Mouse (Mus musculus) bone marrow macrophage, adult 2 months (primary cell): Measurements from ENCODE around the gene Gng7. TPM values are rescaled to one million over a fixed set of nuclear protein-coding genes. Genes with fewer than 3 reads are reported as not detected.

Experiments
- H3K27ac ChIP-seq: 2 replicates; pipeline ENCODE4 v1.5.1; 2012; ENCODE audit warnings: low read depth, low read length; ENCODE audit not compliant: insufficient read depth
- H3K4me1 ChIP-seq: 2 replicates; pipeline ENCODE4 v1.6.1; 2012; ENCODE audit warnings: low read length; ENCODE audit not compliant: control insufficient read depth, insufficient read depth
- H3K4me3 ChIP-seq: 2 replicates; pipeline ENCODE4 v1.5.1; 2012; ENCODE audit warnings: mild to moderate bottlenecking, low read length, moderate library complexity; ENCODE audit not compliant: insufficient read depth
- CTCF ChIP-seq: IDR thresholded peaks from 2 replicates; pipeline ENCODE4 v1.5.1; 2012; ENCODE audit warnings: low read depth, mild to moderate bottlenecking, low read length, moderate library complexity
- POLR2A ChIP-seq: IDR thresholded peaks from 2 replicates; pipeline ENCODE4 v1.6.1; 2012; ENCODE audit warnings: mild to moderate bottlenecking, low read depth, low read length, borderline replicate concordance
- polyA plus RNA-seq: library from polyadenylated mRNA; stranded (reverse); fragments of >200 nt; gene quantifications from 2 replicates; pipeline ENCODE4 v1.2.4, GENCODE M21; 2012; ENCODE audit not compliant: missing spikeins, insufficient read depth, insufficient read length

The Gng7 gene
- polyA plus RNA-seq, 1 experiment: 4.6 TPM

- Histone ChIP-seq H3K4me1 (peaks cover 36% of the 10 kb centered on the region), H3K27ac (no peak overlapping the region), H3K4me3 (no peak overlapping the region)
- TF ChIP-seq CTCF (no peak), POLR2A (no peak)
Observed at GRCm38 (mm10) chr10:80986754-80987153, 28.0 kb downstream of the Gng7 start.

DNA sequence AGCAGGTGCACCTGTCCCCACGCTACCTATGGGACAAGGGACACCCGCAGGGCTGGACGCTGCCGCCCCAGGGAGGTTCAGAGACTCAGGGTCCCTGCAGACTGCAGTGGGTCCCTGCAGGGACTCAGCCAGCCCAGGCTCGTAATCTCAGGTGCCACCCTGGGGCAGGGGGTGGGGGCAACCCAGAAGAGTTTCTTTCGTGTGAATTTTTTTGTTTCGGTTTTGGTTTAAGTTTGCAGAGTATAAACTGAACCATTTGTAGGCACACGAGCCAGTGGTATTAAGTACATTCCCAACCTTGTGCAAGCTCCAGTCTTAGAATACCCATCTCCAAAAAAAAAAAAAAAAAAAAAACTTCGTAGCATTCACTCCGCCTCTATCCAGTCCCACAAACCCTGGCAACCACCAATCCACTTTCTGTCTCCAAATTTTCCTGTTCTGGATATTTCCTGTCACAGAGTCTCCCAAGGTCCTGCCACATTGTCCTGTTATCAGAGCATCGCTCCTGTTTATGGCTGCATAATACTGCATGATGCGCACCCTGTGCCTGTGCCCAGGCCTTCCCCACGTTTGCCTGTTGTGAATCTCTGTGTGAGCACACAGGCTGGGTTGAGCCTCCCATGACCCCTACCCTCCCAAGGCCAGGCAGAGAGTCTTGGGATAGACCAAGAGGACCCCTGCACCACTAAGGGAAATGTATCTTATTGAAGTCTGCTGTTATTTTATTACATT, 28.6 kb downstream of the Gng7 start:
- Histone ChIP-seq H3K27ac (no peak overlapping the region), H3K4me1 (peaks cover 36% of the 10 kb centered on the region), H3K4me3 (peak overlapping the region; percentile 56)
- TF ChIP-seq CTCF (no peak), POLR2A (no peak)

- Histone ChIP-seq H3K4me3 (peak overlapping the region; percentile 56), H3K4me1 (peaks cover 36% of the 10 kb centered on the region), H3K27ac (no peak overlapping the region)
- TF ChIP-seq CTCF: no peak
- TF ChIP-seq POLR2A: no peak
Observed at GRCm38 (mm10) chr10:80985241-80985969, 29.3 kb downstream of the Gng7 start.

DNA sequence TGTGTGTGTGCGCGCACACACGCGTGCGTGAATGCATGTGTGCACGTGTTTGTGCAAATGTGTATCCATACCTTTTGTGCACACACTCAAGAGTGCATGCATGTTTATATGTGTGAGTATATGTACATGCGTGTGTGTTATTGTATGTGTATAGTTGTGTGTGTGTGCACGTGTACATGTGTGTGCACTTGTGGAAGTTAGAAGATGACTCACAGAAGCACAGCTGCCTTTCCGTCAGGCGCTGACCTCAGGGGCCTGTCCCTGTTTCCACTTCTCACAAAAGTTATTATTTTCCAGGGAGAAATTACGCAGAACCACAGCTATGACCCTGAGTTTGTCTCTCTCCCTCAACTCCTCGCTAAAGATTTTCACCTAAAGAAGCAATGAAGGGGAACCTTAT, 30.5 kb downstream of the Gng7 start:
- TF ChIP-seq POLR2A (no peak), CTCF (no peak)
- Histone ChIP-seq H3K4me1 (peaks cover 33% of the 10 kb centered on the region), H3K27ac (no peak overlapping the region), H3K4me3 (no peak overlapping the region)

DNA sequence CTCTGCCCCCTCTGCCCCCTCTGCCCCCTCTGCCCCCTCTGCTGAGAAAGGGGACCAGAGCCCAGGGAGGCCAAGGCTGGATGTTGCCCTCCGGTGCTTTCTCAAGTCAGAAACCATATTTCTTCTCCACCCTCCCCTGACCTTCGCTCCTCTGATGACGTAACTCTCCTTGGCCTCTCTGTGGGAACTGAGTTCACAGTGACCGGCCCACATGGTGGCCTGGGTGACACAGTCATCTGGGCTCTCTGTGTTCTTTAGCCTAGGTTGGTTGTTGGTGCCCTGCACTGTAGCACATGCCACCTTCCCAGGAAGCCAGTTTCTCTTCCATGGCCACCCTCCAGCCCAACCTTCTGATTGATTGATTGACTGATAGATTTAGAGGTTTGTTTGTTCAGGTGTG, 32.4 kb downstream of the Gng7 start:
- no peak for TF ChIP-seq POLR2A
- no peak for TF ChIP-seq CTCF
- Histone ChIP-seq H3K4me1 (peaks cover 26% of the 10 kb centered on the region), H3K4me3 (no peak overlapping the region), H3K27ac (no peak overlapping the region)

DNA sequence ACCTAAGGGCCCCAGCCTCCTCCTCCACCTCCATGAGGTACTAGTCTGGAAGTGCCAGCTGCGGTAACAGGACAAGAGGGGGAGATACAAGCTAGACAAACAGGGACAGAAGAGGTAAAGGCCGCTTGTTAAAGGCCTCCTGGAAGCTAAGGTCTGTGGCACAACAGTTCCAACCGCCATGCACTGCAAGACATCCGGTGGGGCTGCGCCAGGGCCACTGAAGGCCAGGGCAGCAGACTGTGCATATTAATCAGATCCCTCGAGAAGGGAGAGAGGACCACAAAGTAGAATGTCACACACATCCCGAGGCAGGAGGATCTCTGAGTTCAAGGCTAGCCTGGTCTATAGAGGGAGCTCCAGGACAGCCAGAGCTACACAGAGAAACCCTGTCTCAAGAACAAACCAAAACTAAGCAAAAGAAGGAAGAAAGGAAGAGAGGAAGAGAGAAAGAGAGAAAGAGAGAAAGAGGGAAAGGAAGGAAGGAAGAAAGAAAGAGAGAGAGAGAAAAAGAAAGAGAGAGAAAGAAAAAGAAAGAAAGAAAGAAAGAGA, 33.1 kb downstream of the Gng7 start:
- TF ChIP-seq CTCF: no peak
- no peak for TF ChIP-seq POLR2A
- Histone ChIP-seq H3K4me1 (peaks cover 24% of the 10 kb centered on the region), H3K27ac (no peak overlapping the region), H3K4me3 (no peak overlapping the region)

DNA sequence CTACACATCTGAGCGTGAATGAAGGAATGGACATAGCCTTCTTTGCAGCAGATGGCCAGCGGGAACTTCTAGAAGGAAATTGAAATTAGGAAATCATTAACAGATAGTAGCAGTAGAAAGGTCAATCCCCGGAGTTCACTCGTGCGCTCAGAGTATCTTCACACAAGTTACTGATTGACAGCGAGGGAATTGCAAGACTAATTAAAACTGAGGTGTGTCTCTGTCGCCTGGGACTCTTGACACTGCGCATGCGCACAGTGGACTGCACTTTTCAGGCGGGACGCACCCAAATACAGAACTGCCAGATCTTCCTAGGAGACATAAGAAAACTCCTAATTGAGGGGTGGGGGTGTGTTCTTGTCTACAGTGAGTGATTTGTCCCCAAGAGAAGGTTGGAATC, 39.3 kb downstream of the Gng7 start:
- Histone ChIP-seq H3K27ac (no peak overlapping the region), H3K4me1 (no peaks in the 10 kb centered on the region), H3K4me3 (no peak overlapping the region)
- TF ChIP-seq POLR2A: no peak
- no peak for TF ChIP-seq CTCF

DNA sequence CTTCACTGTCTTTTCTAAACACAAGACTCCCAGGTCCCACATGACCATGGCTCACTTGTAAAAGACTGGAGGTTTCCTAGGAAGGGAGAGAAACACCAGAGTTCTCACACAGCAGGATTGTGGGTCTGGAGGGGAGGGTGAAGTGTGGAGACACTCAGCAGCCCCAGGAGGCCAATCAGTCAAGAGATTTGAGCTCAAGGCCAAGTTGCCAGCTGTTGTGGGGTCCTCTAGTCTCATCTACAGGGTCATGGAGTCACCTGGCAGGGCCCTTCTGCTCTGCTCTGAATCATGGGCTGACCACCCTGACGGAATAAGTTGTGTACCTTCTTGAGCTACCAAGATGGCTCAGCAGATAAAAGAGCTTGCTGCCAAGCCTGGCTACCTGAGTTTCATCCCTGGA, 41.0 kb downstream of the Gng7 start:
- peaks cover 9% of the 10 kb centered on the region for H3K4me1 ChIP-seq
- no peak for TF ChIP-seq CTCF
- no peak for TF ChIP-seq POLR2A
- no peak overlapping the region for H3K27ac ChIP-seq
- H3K4me3 ChIP-seq: no peak overlapping the region

DNA sequence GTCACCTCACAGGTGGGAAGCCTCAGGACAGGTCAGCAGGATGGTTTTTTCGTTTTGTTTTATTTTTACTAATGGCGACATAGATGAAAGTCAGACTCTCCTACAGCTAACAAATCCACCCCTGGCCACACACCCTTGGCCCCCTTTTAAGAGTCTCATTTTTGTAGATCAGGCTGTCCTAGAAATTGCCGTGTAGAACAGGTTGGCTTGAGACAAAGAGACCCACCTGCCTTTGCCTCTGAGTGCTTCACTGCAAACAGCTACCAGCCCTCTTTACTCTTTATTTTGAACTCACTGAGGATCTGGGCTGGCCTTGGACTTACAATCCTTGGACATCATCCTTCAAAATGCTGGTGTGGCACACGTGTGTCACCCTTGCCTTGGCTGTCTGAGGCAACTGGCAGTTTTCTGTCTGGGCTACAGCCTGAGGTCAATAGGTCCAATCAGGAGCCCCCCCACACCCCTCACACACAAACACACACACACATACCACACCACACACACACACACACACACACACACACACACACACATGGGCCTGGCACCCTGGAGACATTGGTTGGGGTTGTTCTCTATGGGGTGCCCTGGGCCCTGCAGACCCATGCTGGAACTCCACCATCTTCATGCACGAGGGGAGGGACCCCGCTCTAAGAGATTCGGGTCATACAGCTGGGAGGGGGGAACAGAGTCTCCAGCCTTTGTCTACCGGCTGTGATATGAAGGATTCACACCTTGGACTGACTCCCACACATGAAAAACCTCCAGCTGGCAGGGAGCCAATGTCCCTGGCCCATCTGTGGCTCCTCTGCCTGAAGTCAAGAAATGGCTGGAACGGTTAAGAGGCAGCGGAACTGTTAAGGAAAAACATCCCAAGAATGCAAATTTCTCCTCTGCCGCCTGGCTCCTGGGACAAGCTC, 42.4 kb downstream of the Gng7 start:
- Histone ChIP-seq H3K4me3 (no peak overlapping the region), H3K27ac (no peak overlapping the region), H3K4me1 (peaks cover 22% of the 10 kb centered on the region)
- TF ChIP-seq CTCF (no peak), POLR2A (no peak)
